Mouse (Mus musculus) forebrain, embryonic 12.5 days (tissue): Measurements from ENCODE around the gene Kdm2a. TPM values are rescaled to one million over a fixed set of nuclear protein-coding genes. Genes with fewer than 3 reads are reported as not detected.
A peak's percentile ranks its signal among the peaks of the same experiment; 100 is the strongest.

ENCODE experiments used
- ATAC-seq: fragments of 200-750 bp; cut with Nextera tagmentation; 2 replicates; pipeline ENCODE4 v1.8.0; 2017; ENCODE audit warnings: moderate TSS enrichment; ENCODE audit not compliant: low FRiP score
- H3K27ac ChIP-seq: fragments of 300-500 bp; sonication (generic); 2 replicates; pipeline ENCODE4 v1.5.1; 2016; ENCODE audit warnings: mild to moderate bottlenecking
- H3K27me3 ChIP-seq: fragments of 300-500 bp; sonication (generic); 2 replicates; pipeline ENCODE4 v1.6.1; 2016; ENCODE audit warnings: mild to moderate bottlenecking
- H3K36me3 ChIP-seq: fragments of 300-500 bp; sonication (generic); replicated peaks from 2 replicates; pipeline ENCODE4 v1.6.1; 2016; ENCODE audit warnings: mild to moderate bottlenecking
- H3K4me1 ChIP-seq: fragments of 300-500 bp; sonication (generic); 2 replicates; pipeline ENCODE4 v1.6.1; 2016
- H3K4me2 ChIP-seq: fragments of 300-500 bp; sonication (generic); 2 replicates; pipeline ENCODE4 v1.6.1; 2016; ENCODE audit warnings: mild to moderate bottlenecking, moderate library complexity
- H3K4me3 ChIP-seq: fragments of 300-500 bp; sonication (generic); replicated peaks from 2 replicates; pipeline ENCODE4 v1.5.1; 2016; ENCODE audit warnings: mild to moderate bottlenecking
- H3K9ac ChIP-seq: fragments of 300-500 bp; sonication (generic); 2 replicates; pipeline ENCODE4 v1.6.1; 2016; ENCODE audit warnings: mild to moderate bottlenecking
- H3K9me3 ChIP-seq: fragments of 300-500 bp; sonication (generic); 2 replicates; pipeline ENCODE4 v1.6.1; 2016
- WGBS: fragments of 180-500 bp; shearing (Covaris S2); methylation state at CpG from one replicate; pipeline ENCODE4 v1.1.7; 2016; 5-methylcytosine and 5-hydroxymethylcytosine counted together
- polyA plus RNA-seq: library from polyadenylated mRNA; unstranded; fragments of >200 nt; fragmentation: Nextera tagmentation; extraction: Ambion mirVana; gene quantifications from 2 replicates; pipeline ENCODE4 v1.2.1, GENCODE M21; 2016

Gene Kdm2a
- polyA plus RNA-seq, 1 experiment from 2014 or later = 57.2 TPM

DNA sequence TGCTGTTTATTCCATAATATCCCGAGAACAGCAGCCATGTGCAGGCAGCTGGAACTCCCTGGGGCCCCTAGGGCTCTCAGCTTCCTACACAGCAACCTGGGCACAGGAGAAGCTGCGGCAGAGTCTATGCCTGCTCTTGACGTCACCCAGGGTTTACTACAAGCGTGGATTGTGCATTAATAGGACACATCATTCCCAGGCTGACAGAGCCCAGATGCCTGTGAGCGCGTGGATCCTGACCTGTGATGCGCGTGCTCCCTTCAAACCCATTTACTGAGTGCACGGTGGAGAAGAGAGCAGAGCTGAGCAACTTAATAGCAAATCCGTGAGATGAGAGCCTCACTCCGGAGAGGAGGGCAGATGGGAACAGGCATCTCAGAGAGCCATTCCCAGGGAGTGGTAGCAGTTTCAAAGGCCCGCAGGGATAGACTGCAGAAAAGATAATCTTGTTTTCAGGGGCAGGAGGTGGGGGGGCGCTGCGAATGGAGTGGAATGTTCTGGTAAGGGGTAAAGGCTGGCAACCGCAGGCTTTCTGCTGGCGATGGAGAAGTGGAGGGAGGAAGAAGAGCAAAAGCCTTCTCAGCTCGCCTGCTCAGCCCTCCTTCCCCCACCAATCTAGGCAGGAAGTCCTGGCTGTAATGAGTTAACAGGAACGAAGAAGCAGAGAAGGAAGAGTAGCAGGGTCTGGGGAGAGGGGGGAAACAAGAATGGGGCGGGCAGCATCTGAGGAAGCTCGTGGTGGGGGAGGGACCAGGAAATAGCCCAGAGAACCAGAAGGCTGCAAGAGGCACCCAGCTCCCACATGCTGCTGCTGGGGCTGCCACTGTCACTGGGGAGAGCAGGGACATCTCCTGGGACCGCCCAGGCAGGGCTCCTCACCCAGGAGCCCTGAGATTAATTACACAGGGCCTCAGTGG is 96.1 kb downstream of the Kdm2a start:
- Histone ChIP-seq H3K27me3 (no peaks in the 10 kb centered on the region), H3K4me1 (peaks cover 60% of the 10 kb centered on the region), H3K36me3 (0 out of 2 replicates have a peak, but pooled peaks cover 4% of the 10 kb centered on the region), H3K4me3 (no peak overlapping the region), H3K9me3 (no peaks in the 10 kb centered on the region), H3K9ac (no peak overlapping the region), H3K27ac (peak overlapping the region; percentile 63), H3K4me2 (peak overlapping the region; percentile 21)
- ATAC-seq = no peak
- WGBS = 45% methylated on average over 21 of the region's 21 CpGs

DNA sequence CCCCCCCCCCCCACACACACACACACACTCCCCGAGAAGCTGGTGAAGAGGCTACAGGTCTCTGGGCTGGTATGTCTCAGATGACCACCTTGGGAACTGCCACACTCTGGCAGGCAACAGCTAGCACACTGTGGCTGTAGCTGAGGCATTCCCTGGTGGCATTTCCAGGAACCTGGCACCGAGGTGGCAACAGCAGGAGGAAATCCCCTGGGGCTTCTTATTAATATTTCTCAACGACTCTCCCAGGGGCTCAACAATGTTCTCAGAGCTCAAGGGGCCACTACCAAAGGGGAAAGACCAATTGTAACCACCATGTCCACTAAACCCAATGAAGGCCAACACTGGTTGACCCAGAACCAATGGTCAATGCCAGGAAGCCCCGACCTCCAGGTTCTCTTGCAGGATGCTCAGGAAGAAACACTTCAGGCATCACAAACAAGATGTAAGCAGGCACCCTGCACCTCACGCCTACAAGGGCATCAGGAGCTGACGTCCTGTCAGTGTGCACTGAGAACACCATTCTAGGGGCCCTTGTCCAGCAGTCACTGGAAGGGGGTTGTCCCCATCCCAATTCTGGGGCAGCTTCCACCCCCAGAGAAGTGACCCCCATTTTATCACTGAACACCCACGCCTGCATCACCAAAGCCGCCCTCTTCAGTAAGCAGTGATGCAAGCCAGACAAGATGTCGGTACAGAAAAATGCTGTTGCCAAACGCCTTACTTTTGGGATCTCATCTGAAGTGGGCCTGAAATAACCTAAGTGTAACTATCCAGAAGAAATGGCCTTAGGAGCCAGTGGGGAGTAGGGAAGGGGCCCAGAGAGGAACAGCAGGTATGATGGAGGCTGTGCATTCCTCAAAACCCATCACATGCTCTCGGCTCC is 97.0 kb downstream of the Kdm2a start:
- no peak overlapping the region for H3K4me3 ChIP-seq
- H3K9ac ChIP-seq = no peak overlapping the region
- 0 out of 2 replicates have a peak, but pooled peaks cover 4% of the 10 kb centered on the region for H3K36me3 ChIP-seq
- no peak for ATAC-seq
- H3K4me2 ChIP-seq = no peak overlapping the region
- WGBS = 79% methylated on average over 11 of the region's 11 CpGs
- H3K4me1 ChIP-seq = peaks cover 54% of the 10 kb centered on the region
- no peaks in the 10 kb centered on the region for H3K9me3 ChIP-seq
- no peaks in the 10 kb centered on the region for H3K27me3 ChIP-seq
- H3K27ac ChIP-seq = peak overlapping the region; percentile 63

DNA sequence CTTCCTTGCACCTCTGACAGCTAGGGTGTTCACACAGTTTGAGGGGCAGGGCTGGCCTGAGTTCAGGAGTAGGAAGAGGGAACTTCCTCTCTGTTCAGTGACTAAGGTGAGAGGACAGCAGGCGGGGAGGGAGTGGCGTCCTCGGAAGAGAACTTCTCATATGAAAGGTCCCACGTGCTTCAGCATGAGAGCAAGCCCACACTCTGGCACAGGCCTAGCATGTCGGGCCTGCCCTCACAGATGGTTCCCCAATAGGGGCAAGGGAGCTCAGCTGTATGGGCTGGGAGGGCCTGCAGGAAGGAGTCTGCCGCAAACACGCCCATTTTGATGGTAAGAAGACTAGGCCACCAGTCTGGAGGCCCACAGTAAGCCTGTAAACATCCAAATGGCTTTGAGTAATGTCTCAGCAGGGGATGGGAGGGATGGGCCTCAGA is 97.8 kb downstream of the Kdm2a start:
- ATAC-seq = no peak
- Histone ChIP-seq H3K9me3 (no peaks in the 10 kb centered on the region), H3K36me3 (peaks cover 4% of the 10 kb centered on the region; the same call in 1 of the 2 replicates), H3K27me3 (no peaks in the 10 kb centered on the region), H3K9ac (peak overlapping the region; percentile 22; the same call in 1 of the 2 replicates), H3K4me3 (no peak overlapping the region), H3K4me1 (peaks cover 52% of the 10 kb centered on the region), H3K4me2 (no peak overlapping the region), H3K27ac (no peak overlapping the region)
- 51% methylated on average over 7 of the region's 7 CpGs for WGBS

GRCm38 (mm10) chr19:4299574-4300270 is 98.4 kb downstream of the Kdm2a start:
- Histone ChIP-seq H3K27ac (no peak overlapping the region), H3K9ac (no peak overlapping the region), H3K4me2 (no peak overlapping the region), H3K4me1 (peaks cover 47% of the 10 kb centered on the region), H3K4me3 (no peak overlapping the region), H3K9me3 (no peaks in the 10 kb centered on the region), H3K27me3 (no peaks in the 10 kb centered on the region), H3K36me3 (peaks cover 4% of the 10 kb centered on the region; the same call in 1 of the 2 replicates)
- ATAC-seq = no peak
- 90% methylated on average over 6 of the region's 6 CpGs for WGBS

- Histone ChIP-seq H3K4me3 (no peak overlapping the region), H3K36me3 (peaks cover 6% of the 10 kb centered on the region; the same call in 1 of the 2 replicates), H3K27me3 (no peaks in the 10 kb centered on the region), H3K27ac (no peak overlapping the region), H3K4me1 (peaks cover 41% of the 10 kb centered on the region), H3K4me2 (no peak overlapping the region), H3K9me3 (no peaks in the 10 kb centered on the region), H3K9ac (no peak overlapping the region)
- no peak for ATAC-seq
- WGBS = 90% methylated on average over 7 of the region's 7 CpGs
Measured at GRCm38 (mm10) chr19:4299126-4299525, 99.0 kb downstream of the Kdm2a start.

DNA sequence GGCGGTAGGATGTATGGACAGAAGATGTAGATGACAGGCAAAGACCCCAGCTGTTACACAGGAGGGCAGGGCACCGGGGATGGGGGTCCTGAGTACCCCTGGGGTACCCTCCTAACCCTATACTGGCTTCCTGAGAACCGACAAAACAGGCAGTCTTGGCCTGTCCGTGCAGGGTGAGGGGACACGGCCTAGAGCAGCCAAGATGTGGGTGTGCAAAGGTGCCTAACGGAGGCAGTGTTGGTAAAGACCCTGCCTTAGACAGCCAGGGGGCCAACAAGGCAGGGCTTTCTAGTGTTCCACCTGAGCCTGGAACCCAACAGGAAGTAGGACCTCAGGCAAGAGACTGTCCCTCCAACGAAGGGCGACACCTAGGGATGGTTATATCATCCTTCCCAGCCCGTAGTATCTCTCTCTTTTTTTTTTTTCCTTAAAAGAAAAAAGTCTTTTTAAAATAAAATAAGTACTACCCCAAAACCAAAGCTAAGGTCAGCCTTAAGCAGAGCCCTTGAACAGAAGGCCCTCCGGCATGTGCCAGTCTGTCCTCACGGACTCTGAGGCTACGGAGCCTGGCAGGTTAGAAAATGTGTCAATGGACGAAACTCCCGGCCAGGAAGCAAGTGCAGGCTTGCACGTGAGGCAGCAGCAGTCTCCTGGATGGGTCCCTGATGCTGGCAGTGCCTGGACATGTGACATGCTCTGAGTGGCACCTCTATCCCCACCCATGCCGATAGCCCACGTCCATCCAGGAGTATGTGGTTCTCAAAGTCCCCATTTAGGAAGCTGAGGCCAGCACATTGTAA is 99.6 kb downstream of the Kdm2a start:
- Histone ChIP-seq H3K9me3 (no peaks in the 10 kb centered on the region), H3K4me1 (peaks cover 35% of the 10 kb centered on the region), H3K4me3 (no peak overlapping the region), H3K9ac (no peak overlapping the region), H3K4me2 (no peak overlapping the region), H3K27me3 (no peaks in the 10 kb centered on the region), H3K36me3 (peaks cover 6% of the 10 kb centered on the region; the same call in 1 of the 2 replicates), H3K27ac (no peak overlapping the region)
- WGBS = 93% methylated on average over 17 of the region's 17 CpGs
- no peak for ATAC-seq

- no peak for ATAC-seq
- peaks cover 28% of the 10 kb centered on the region for H3K4me1 ChIP-seq
- H3K9me3 ChIP-seq = no peaks in the 10 kb centered on the region
- peaks cover 10% of the 10 kb centered on the region for H3K36me3 ChIP-seq
- WGBS = 93% methylated on average over 5 of the region's 5 CpGs
- no peak overlapping the region for H3K9ac ChIP-seq
- H3K27ac ChIP-seq = no peak overlapping the region
- no peaks in the 10 kb centered on the region for H3K27me3 ChIP-seq
- H3K4me2 ChIP-seq = no peak overlapping the region
- H3K4me3 ChIP-seq = no peak overlapping the region
Measured at GRCm38 (mm10) chr19:4297851-4298250, 100.2 kb downstream of the Kdm2a start.

DNA sequence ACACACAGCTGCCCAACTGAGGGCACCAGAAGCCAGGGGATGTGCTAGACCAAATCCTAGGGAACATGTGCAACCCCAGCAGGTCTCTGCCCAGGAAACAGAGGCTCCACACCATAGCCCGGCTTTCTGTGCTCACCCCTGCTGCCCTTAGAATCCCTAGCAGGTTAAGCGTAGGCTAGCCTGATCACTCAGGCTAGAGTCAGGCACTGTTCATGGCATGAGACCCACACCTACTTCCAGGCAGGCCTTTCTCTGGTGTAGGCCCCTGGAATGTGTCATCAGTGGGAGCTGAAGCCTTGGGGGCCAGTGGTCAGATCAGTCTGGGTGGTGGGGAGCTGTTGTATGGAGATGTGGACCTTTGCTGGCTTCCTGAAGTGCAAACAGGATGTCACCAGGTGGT is 101.5 kb downstream of the Kdm2a start:
- Histone ChIP-seq H3K4me1 (peaks cover 16% of the 10 kb centered on the region), H3K27ac (no peak overlapping the region), H3K9ac (no peak overlapping the region), H3K9me3 (no peaks in the 10 kb centered on the region), H3K36me3 (peaks cover 22% of the 10 kb centered on the region), H3K4me3 (no peak overlapping the region), H3K27me3 (no peaks in the 10 kb centered on the region), H3K4me2 (no peak overlapping the region)
- WGBS = 96% methylated on average over 2 of the region's 2 CpGs
- ATAC-seq = no peak

DNA sequence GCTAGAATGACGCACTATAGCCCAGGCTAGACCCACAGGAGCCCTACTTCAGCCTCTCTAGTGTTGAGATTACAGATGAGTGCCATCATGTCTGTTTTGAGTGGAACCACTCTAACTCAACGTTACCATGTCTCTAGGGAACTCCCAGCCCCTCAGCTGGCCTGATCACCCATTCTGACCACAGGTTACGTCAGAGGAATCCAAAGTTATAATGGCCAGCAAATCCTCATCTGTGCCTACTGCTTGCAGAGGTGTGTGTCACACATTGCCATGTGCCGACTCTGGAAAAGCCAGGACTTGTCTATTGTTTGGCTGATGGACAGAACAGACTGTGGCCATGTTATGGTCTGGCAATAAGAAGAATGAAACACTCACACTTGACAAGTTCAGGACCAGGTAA is 102.7 kb downstream of the Kdm2a start:
- Histone ChIP-seq H3K4me1 (peaks cover 3% of the 10 kb centered on the region), H3K4me3 (no peak overlapping the region), H3K4me2 (no peak overlapping the region), H3K36me3 (peaks cover 34% of the 10 kb centered on the region), H3K27ac (no peak overlapping the region), H3K9ac (no peak overlapping the region), H3K27me3 (no peaks in the 10 kb centered on the region), H3K9me3 (no peaks in the 10 kb centered on the region)
- ATAC-seq = no peak
- WGBS = 91% methylated on average over 4 of the region's 4 CpGs

GRCm38 (mm10) chr19:4294381-4295097 is 103.5 kb downstream of the Kdm2a start:
- peaks cover 43% of the 10 kb centered on the region for H3K36me3 ChIP-seq

GRCm38 (mm10) chr19:4291161-4291560 is 106.9 kb downstream of the Kdm2a start:
- Histone ChIP-seq H3K4me1 (no peaks in the 10 kb centered on the region), H3K27ac (no peak overlapping the region), H3K36me3 (peaks cover 73% of the 10 kb centered on the region), H3K4me2 (no peak overlapping the region), H3K27me3 (no peaks in the 10 kb centered on the region), H3K4me3 (no peak overlapping the region), H3K9ac (no peak overlapping the region), H3K9me3 (no peaks in the 10 kb centered on the region)
- ATAC-seq = no peak
- 90% methylated on average over 11 of the region's 11 CpGs for WGBS

More at GRCm38 (mm10) chr19:4294381-4295097, 103.5 kb downstream of the Kdm2a start:
- H3K27ac ChIP-seq = no peak overlapping the region
- H3K4me1 ChIP-seq = no peaks in the 10 kb centered on the region
- no peak overlapping the region for H3K4me2 ChIP-seq
- ATAC-seq = no peak
- no peak overlapping the region for H3K9ac ChIP-seq
- no peaks in the 10 kb centered on the region for H3K9me3 ChIP-seq
- no peaks in the 10 kb centered on the region for H3K27me3 ChIP-seq
- WGBS = 78% methylated on average over 14 of the region's 14 CpGs
- no peak overlapping the region for H3K4me3 ChIP-seq
